Mouse (Mus musculus): ENCODE results near the gene Lfng. TPM values are rescaled to one million over a fixed set of nuclear protein-coding genes. Genes with fewer than 3 reads are reported as not detected.

Gene Lfng
- total RNA-seq (2014; rRNA removed) (4.2 and 5.5 TPM in 2 replicates), polyA plus RNA-seq (2012; rRNA removed) (9.2 and 9.5 TPM in 2 replicates)

DNA sequence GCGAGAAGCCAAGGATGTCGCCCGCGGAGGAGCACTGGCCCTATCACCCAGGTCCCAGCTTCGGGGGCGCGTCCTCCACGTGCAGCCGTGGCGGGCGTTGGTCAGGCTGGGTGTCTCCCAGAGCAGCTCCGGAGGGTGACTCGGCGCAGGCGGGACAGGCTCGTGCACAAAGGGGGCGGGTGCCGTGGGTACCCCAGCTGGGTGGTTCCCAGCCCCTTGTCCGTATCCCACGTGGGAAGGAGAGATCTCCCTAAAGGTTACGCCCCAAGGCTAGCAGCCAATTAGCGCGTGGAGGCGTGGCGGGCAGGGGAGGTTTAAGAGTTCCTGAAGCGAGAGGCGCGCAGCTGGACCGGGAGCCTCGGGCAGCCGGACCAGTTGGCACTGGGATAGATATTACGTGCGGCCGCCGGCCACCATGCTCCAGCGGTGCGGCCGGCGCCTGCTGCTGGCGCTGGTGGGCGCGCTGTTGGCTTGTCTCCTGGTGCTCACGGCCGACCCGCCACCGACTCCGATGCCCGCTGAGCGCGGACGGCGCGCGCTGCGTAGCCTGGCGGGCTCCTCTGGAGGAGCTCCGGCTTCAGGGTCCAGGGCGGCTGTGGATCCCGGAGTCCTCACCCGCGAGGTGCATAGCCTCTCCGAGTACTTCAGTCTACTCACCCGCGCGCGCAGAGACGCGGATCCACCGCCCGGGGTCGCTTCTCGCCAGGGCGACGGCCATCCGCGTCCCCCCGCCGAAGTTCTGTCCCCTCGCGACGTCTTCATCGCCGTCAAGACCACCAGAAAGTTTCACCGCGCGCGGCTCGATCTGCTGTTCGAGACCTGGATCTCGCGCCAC lies at the start of gene Lfng:
Gene Lfng (plus strand): TSS at position 320 of the 835 bp plus-strand sequence.
- Histone ChIP-seq H3K36me3 (ENCODE audit: control insufficient read depth, insufficient read depth, low read length) (no peaks in the 10 kb centered on the region), H3K27ac (replicated peaks; ENCODE audit: insufficient read depth, low read depth, low read length) (peak within 1 kb of the TSS; percentile 66), H3K27me3 (ENCODE audit: control insufficient read depth, insufficient read depth, low read length) (0 out of 2 replicates have a peak, but pooled peaks cover 3% of the 10 kb centered on the region), H3K4me1 (ENCODE audit: control insufficient read depth, insufficient read depth, low read length) (no peaks in the 10 kb centered on the region), H3K79me2 (ENCODE audit: control insufficient read depth, insufficient read depth, low read length) (no peaks in the 10 kb centered on the region), H3K9ac (ENCODE audit: low read depth, low read length) (peak within 1 kb of the TSS; percentile 83), H3K4me3 (ENCODE audit: insufficient read depth, low read depth, low read length) (peak within 1 kb of the TSS; percentile 73)
- TF ChIP-seq CTCF (IDR thresholded peaks at IDR 0.05; ENCODE audit: low read depth, low read length): no peak
- TF ChIP-seq POLR2A (IDR thresholded peaks at IDR 0.05; ENCODE audit: extremely low read depth, insufficient read depth, low read length): peak; percentile 77
- 2% methylated on average over 91 of the region's 91 CpGs for WGBS
- DNase-seq (ENCODE audit: extremely low read depth, low read depth, low spot score): peak; percentile 37

DNA sequence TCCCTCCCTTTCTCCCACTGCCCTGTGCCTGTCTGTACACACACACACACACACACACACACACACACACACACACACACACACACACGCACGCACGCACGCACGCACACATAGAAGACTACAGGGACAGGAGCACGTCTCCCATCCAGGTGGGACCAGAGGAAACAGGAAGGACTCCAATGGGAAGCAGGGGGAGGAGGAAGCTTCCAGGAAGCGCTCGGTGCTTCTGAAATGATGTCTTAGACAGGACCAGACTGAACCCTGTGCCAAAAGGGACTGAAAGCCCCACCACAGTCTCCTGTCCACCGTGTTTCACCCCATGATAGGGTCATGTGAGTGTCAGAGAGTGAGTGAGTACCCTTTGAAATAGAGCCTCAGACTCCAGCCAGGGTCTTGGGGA lies 44.5 kb upstream of the Lfng start:
- TF ChIP-seq POLR2A (IDR thresholded peaks at IDR 0.05; ENCODE audit: extremely low read depth, insufficient read depth, low read length): no peak
- H3K4me1 ChIP-seq (ENCODE audit: control insufficient read depth, insufficient read depth, low read length): no peaks in the 10 kb centered on the region
- DNase-seq (ENCODE audit: extremely low read depth, low read depth, low spot score): no peak
- H3K4me3 ChIP-seq (ENCODE audit: insufficient read depth, low read depth, low read length): no peak overlapping the region
- H3K79me2 ChIP-seq (ENCODE audit: control insufficient read depth, insufficient read depth, low read length): no peaks in the 10 kb centered on the region
- no peaks in the 10 kb centered on the region for H3K36me3 ChIP-seq (ENCODE audit: control insufficient read depth, insufficient read depth, low read length)
- no peaks in the 10 kb centered on the region for H3K27me3 ChIP-seq (ENCODE audit: control insufficient read depth, insufficient read depth, low read length)
- H3K27ac ChIP-seq (replicated peaks; ENCODE audit: insufficient read depth, low read depth, low read length): no peak overlapping the region
- no peak overlapping the region for H3K9ac ChIP-seq (ENCODE audit: low read depth, low read length)
- WGBS: 85% methylated on average over 9 of the region's 9 CpGs

DNA sequence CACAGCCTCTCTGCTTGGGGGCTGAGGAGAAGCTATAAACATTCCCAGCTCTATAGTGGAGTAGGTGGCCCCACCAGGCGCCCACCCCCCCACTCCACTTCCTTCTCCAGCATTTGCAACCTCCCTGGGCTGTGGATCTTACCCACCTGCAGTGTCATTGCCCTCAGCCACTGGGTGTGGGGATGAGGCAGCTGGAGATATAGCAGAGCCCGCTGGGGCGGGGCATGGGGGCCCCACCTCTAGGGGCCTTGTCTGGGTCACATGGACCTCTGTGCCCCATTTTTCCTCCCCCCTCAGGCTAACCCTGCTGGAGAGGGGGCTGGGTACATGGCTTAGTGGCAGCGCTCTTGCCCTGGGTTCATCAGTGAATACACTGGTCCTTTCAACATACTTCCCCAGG lies 42.2 kb upstream of the Lfng start, which contains the start of gene Grifin:
Gene Grifin (minus strand): TSS at position 176 of the 400 bp plus-strand sequence.
- DNase-seq (ENCODE audit: extremely low read depth, low read depth, low spot score): no peak
- Histone ChIP-seq H3K79me2 (ENCODE audit: control insufficient read depth, insufficient read depth, low read length) (no peaks in the 10 kb centered on the region), H3K9ac (ENCODE audit: low read depth, low read length) (no peak within 1 kb of the TSS), H3K27me3 (ENCODE audit: control insufficient read depth, insufficient read depth, low read length) (no peaks in the 10 kb centered on the region), H3K4me1 (ENCODE audit: control insufficient read depth, insufficient read depth, low read length) (no peaks in the 10 kb centered on the region), H3K4me3 (ENCODE audit: insufficient read depth, low read depth, low read length) (no peak within 1 kb of the TSS), H3K27ac (replicated peaks; ENCODE audit: insufficient read depth, low read depth, low read length) (no peak within 1 kb of the TSS), H3K36me3 (ENCODE audit: control insufficient read depth, insufficient read depth, low read length) (no peaks in the 10 kb centered on the region)
- WGBS: 92% methylated on average over 4 of the region's 4 CpGs
- TF ChIP-seq CTCF (IDR thresholded peaks at IDR 0.05; ENCODE audit: low read depth, low read length) (no peak), POLR2A (IDR thresholded peaks at IDR 0.05; ENCODE audit: extremely low read depth, insufficient read depth, low read length) (no peak)

DNA sequence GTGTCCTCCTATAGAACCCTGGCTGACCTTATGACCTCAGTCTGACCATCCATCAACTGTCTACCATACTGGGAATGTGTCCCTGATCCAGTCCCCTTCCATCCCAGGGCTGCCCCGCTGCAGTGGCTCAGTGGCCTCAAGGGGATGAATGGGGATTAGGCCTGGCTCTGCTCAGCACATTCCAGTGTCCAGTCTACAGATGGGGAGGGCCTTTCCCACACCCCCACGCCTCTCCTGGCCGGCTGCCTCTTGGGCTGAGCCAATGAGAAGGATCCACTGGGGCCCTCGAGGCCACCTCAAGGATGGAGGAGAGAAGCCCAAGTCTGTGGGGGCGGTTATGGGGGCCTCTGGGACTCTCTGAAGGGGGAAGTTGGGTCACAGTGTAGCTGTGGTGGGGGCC lies 41.7 kb upstream of the Lfng start:
- H3K4me3 ChIP-seq (ENCODE audit: insufficient read depth, low read depth, low read length): no peak overlapping the region
- H3K9ac ChIP-seq (ENCODE audit: low read depth, low read length): no peak overlapping the region
- H3K36me3 ChIP-seq (ENCODE audit: control insufficient read depth, insufficient read depth, low read length): no peaks in the 10 kb centered on the region
- no peaks in the 10 kb centered on the region for H3K27me3 ChIP-seq (ENCODE audit: control insufficient read depth, insufficient read depth, low read length)
- no peak for DNase-seq (ENCODE audit: extremely low read depth, low read depth, low spot score)
- no peak overlapping the region for H3K27ac ChIP-seq (replicated peaks; ENCODE audit: insufficient read depth, low read depth, low read length)
- H3K79me2 ChIP-seq (ENCODE audit: control insufficient read depth, insufficient read depth, low read length): no peaks in the 10 kb centered on the region
- no peak for TF ChIP-seq CTCF (IDR thresholded peaks at IDR 0.05; ENCODE audit: low read depth, low read length)
- no peak for TF ChIP-seq POLR2A (IDR thresholded peaks at IDR 0.05; ENCODE audit: extremely low read depth, insufficient read depth, low read length)
- WGBS: 65% methylated on average over 5 of the region's 5 CpGs
- H3K4me1 ChIP-seq (ENCODE audit: control insufficient read depth, insufficient read depth, low read length): no peaks in the 10 kb centered on the region

DNA sequence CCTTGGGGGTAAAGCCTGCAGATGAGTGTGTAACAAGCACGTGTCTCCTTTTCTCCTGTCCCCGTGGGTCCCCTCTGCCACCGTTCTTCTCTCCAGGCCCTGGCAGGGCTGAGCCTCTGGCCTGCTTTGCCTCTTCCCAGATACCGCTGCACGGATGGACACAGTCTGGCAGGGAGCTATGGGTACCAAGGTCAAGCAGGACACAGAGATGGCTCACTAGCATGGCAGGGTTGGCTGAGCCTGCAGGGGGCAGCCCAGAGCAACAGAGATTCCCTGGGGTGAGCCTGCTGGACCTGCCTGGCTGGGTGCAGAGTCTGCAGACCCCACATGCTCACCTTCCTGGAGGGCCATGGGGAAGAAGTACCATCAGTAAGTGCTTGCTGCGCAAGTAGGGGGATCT lies 41.3 kb upstream of the Lfng start:
- Histone ChIP-seq H3K36me3 (ENCODE audit: control insufficient read depth, insufficient read depth, low read length) (no peaks in the 10 kb centered on the region), H3K9ac (ENCODE audit: low read depth, low read length) (no peak overlapping the region), H3K4me1 (ENCODE audit: control insufficient read depth, insufficient read depth, low read length) (no peaks in the 10 kb centered on the region), H3K27ac (replicated peaks; ENCODE audit: insufficient read depth, low read depth, low read length) (no peak overlapping the region), H3K4me3 (ENCODE audit: insufficient read depth, low read depth, low read length) (no peak overlapping the region), H3K27me3 (ENCODE audit: control insufficient read depth, insufficient read depth, low read length) (no peaks in the 10 kb centered on the region), H3K79me2 (ENCODE audit: control insufficient read depth, insufficient read depth, low read length) (no peaks in the 10 kb centered on the region)
- 66% methylated on average over 6 of the region's 6 CpGs for WGBS
- no peak for DNase-seq (ENCODE audit: extremely low read depth, low read depth, low spot score)
- TF ChIP-seq CTCF (IDR thresholded peaks at IDR 0.05; ENCODE audit: low read depth, low read length): peak; percentile 42
- no peak for TF ChIP-seq POLR2A (IDR thresholded peaks at IDR 0.05; ENCODE audit: extremely low read depth, insufficient read depth, low read length)

DNA sequence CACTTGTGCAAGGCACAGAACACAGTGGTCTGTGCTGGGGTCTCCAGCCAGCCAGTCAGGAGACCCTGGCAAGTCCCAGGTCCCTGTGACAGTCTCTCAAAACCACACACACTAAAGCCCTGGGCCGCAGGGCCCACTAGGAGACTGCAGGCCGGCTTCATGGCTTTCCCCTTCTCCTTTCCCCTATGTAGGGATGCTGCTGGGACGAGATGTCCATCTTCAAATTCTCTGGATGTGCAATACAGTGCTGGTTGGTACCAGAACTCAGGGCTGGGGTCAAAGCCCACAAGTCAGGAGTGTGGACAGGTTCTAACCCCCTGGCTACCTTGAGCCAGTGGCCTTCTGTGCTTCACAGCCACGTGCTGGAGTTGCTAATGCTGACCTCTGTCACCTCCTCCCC lies 40.8 kb upstream of the Lfng start:
- DNase-seq (ENCODE audit: extremely low read depth, low read depth, low spot score): no peak
- TF ChIP-seq POLR2A (IDR thresholded peaks at IDR 0.05; ENCODE audit: extremely low read depth, insufficient read depth, low read length): no peak
- TF ChIP-seq CTCF (IDR thresholded peaks at IDR 0.05; ENCODE audit: low read depth, low read length): no peak
- Histone ChIP-seq H3K27me3 (ENCODE audit: control insufficient read depth, insufficient read depth, low read length) (no peaks in the 10 kb centered on the region), H3K36me3 (ENCODE audit: control insufficient read depth, insufficient read depth, low read length) (no peaks in the 10 kb centered on the region), H3K79me2 (ENCODE audit: control insufficient read depth, insufficient read depth, low read length) (no peaks in the 10 kb centered on the region), H3K4me1 (ENCODE audit: control insufficient read depth, insufficient read depth, low read length) (no peaks in the 10 kb centered on the region), H3K4me3 (ENCODE audit: insufficient read depth, low read depth, low read length) (no peak overlapping the region), H3K9ac (ENCODE audit: low read depth, low read length) (no peak overlapping the region), H3K27ac (replicated peaks; ENCODE audit: insufficient read depth, low read depth, low read length) (no peak overlapping the region)
- WGBS: 83% methylated on average over 4 of the region's 4 CpGs
